Mouse (Mus musculus) hindbrain, embryonic 10.5 days (tissue): ENCODE results near the gene Focad. TPM values are rescaled to one million over a fixed set of nuclear protein-coding genes. Genes with fewer than 3 reads are reported as not detected.

Source experiments
- DNase-seq: peaks from one replicate; pipeline ENCODE4 v3.0.0-alpha.2; 2017; ENCODE audit warnings: low spot score
- H3K27ac ChIP-seq: fragments of 300-500 bp; sonication (generic); 2 replicates; pipeline ENCODE4 v1.5.1; 2016; ENCODE audit warnings: mild to moderate bottlenecking, moderate library complexity
- H3K27me3 ChIP-seq: fragments of 300-500 bp; sonication (generic); 2 replicates; pipeline ENCODE4 v1.6.1; 2016; ENCODE audit warnings: mild to moderate bottlenecking; ENCODE audit not compliant: poor library complexity, insufficient read depth, severe bottlenecking
- H3K36me3 ChIP-seq: fragments of 300-500 bp; sonication (generic); 2 replicates; pipeline ENCODE4 v1.6.1; 2016; ENCODE audit warnings: mild to moderate bottlenecking, moderate library complexity
- H3K4me1 ChIP-seq: fragments of 300-500 bp; sonication (generic); replicated peaks from 2 replicates; pipeline ENCODE4 v1.6.1; 2016; ENCODE audit warnings: mild to moderate bottlenecking
- H3K4me3 ChIP-seq: fragments of 300-500 bp; sonication (generic); 2 replicates; pipeline ENCODE4 v1.5.1; 2016; ENCODE audit warnings: mild to moderate bottlenecking, moderate library complexity
- H3K9me3 ChIP-seq: fragments of 300-500 bp; sonication (generic); 2 replicates; pipeline ENCODE4 v1.6.1; 2016; ENCODE audit warnings: mild to moderate bottlenecking, moderate library complexity
- WGBS: fragments of 180-500 bp; shearing (Covaris S2); methylation state at CpG from one replicate; pipeline ENCODE4 v1.1.7; 2016; 5-methylcytosine and 5-hydroxymethylcytosine counted together
- polyA plus RNA-seq: library from polyadenylated mRNA; unstranded; fragments of >200 nt; fragmentation: Nextera tagmentation; extraction: Ambion mirVana; gene quantifications from 2 replicates; pipeline ENCODE4 v1.2.1, GENCODE M21; 2016

Gene Focad
- polyA plus RNA-seq, 1 experiment from 2014 or later, result 15.1 TPM

DNA sequence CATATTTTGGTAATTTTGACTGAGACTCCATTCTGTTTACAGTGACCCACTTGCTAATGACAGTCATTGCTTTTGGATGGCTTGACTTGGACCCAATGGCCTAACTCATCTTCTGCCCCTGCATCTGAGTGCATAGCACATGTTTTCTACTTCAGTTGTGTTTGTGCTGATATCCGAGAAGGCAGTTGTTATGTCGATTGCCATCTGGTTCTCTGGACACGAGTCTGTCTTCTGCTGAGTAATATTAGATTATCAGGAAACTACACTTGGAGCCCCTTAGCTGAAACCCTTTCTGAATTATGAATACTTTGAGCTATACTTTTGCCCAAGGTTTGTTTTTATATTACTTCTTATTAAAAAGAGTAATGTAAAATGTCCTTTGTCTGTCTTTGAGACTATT, 22.9 kb downstream of the Focad start:
- H3K27ac ChIP-seq, result no peak overlapping the region
- 77% methylated on average over 3 of the region's 3 CpGs for WGBS
- no peaks in the 10 kb centered on the region for H3K27me3 ChIP-seq
- no peaks in the 10 kb centered on the region for H3K9me3 ChIP-seq
- H3K4me1 ChIP-seq, result no peaks in the 10 kb centered on the region
- H3K36me3 ChIP-seq, result no peaks in the 10 kb centered on the region
- no peak overlapping the region for H3K4me3 ChIP-seq
- no peak for DNase-seq

DNA sequence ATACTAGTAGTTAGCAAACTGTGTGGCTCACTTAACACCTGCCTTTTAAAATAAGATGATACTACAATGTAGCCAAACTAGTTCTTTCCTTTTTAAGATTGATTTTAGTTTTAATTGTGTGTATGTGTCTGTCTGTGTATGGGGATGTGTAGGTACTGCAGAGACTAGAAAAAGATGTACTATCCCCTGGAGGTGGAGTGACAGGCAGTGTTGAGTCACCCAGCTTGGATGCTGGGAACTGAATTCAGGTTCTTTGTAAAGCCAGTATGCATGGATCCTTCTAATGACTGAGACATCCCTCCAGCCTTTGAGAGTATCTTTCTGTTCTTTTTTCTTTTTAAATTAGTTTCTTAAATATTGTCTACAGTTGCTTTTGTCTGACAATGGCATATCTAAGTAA, 23.5 kb downstream of the Focad start:
- no peaks in the 10 kb centered on the region for H3K36me3 ChIP-seq
- no peak for DNase-seq
- H3K9me3 ChIP-seq, result no peaks in the 10 kb centered on the region

DNA sequence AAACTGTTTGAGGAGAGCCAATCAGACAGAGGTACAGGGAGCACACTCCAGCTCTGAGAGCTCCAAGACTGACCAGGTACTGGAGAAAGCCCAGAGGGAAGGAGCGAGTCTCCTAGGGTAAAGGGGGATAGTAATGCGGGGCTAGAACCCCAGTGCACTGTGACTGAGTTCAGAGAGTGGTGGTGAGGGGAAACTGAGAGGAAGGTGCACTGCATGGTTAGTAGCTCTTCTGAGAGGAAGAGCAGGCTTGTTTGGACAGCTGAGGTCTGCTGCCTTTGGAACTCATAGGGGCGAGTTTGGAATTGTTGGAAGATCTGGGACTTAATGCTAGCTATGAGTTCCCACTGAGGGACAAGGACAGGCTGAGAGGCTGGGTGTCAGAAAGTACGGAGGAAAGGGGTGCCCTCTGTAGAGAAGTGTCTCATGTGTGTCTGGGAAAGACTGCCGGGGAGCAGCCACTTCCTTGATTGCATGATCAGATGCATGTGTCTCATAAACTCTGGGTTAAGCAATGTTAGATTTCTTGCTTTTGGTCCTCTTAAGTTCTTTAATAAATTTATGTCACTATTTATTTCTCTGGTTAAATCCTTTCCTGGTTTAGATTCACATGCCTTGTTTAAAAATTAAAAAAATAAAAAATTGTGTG, 24.4 kb downstream of the Focad start:
- H3K4me1 ChIP-seq, result no peaks in the 10 kb centered on the region
- DNase-seq, result no peak
- no peaks in the 10 kb centered on the region for H3K9me3 ChIP-seq
- no peaks in the 10 kb centered on the region for H3K36me3 ChIP-seq
- no peak overlapping the region for H3K4me3 ChIP-seq
- H3K27ac ChIP-seq, result no peak overlapping the region
- WGBS, result 80% methylated on average over 5 of the region's 5 CpGs
- no peaks in the 10 kb centered on the region for H3K27me3 ChIP-seq

More for the DNA sequence above, 23.5 kb downstream of the Focad start:
- Histone ChIP-seq H3K27me3 (no peaks in the 10 kb centered on the region), H3K4me3 (no peak overlapping the region), H3K4me1 (no peaks in the 10 kb centered on the region), H3K27ac (no peak overlapping the region)

DNA sequence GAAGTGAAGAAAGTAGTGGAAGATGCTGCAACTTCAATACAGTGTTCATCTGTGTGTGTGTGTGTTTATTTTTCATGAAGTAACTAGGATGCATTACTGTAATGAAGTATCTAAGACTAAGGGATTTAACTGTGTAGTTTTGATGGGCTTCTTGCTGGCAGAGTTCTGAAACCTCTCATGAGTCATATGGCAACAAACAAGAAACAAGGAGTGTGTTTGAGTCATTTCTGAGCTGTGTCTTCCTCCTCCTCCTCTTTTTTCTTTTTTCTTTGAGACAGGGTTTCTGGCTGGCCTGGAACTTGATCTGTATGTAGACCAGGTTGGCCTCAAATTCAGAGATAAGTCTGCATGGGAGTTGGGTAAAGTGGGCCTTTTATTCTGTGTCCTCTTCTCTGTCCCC, 25.7 kb downstream of the Focad start:
- no peaks in the 10 kb centered on the region for H3K36me3 ChIP-seq
- no peak overlapping the region for H3K4me3 ChIP-seq
- H3K4me1 ChIP-seq, result no peaks in the 10 kb centered on the region
- H3K27me3 ChIP-seq, result no peaks in the 10 kb centered on the region
- no peak for DNase-seq
- H3K27ac ChIP-seq, result no peak overlapping the region
- no peaks in the 10 kb centered on the region for H3K9me3 ChIP-seq

DNA sequence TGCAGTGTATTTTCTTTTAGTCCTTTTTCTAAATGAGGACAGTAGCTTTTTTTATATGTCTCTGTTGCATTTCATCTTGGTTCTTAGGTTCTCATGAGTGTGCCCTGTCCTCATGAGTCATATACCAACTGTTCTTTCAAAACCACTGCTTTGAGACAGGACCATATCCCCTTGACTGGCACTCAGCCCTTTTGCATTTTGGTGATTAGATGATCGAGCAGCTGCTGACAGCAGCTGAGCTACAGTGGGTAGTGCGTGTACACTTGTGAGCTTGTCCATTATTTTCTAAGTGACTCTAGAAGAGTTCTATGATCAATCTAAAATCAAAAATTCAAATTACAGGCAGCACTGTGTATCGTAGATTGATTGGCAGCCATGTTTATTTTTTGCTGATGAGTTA, 28.0 kb downstream of the Focad start:
- Histone ChIP-seq H3K4me3 (no peak overlapping the region), H3K4me1 (no peaks in the 10 kb centered on the region), H3K9me3 (no peaks in the 10 kb centered on the region), H3K27me3 (no peaks in the 10 kb centered on the region), H3K27ac (no peak overlapping the region), H3K36me3 (no peaks in the 10 kb centered on the region)
- no peak for DNase-seq
- 95% methylated on average over 3 of the region's 3 CpGs for WGBS

DNA sequence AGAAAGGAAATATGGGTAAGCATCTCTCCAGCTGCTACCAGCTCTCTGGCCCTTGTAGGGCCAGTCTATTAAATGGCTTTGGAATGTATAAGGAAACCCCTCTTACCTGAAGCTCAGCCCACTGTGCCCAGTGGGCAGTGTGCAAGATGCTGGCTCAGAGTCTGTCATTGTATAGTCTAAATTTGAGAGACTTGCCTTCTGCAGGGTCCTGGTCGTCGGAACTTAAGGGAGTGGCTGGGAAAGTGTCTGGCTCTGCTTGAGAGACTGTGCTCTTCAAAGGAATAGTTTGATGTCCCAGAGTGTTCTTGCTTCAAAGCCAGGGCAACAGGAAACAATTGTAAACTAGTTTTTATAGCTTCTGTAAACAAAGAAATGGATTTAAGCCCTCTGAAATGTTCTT, 41.5 kb downstream of the Focad start:
- H3K27ac ChIP-seq, result peak overlapping the region; percentile 64
- no peak overlapping the region for H3K4me3 ChIP-seq
- H3K9me3 ChIP-seq, result no peaks in the 10 kb centered on the region
- WGBS, result 38% methylated on average over 2 of the region's 2 CpGs
- no peaks in the 10 kb centered on the region for H3K36me3 ChIP-seq
- peaks cover 12% of the 10 kb centered on the region; the same call in 1 of the 2 replicates for H3K4me1 ChIP-seq
- H3K27me3 ChIP-seq, result no peaks in the 10 kb centered on the region
- no peak for DNase-seq

DNA sequence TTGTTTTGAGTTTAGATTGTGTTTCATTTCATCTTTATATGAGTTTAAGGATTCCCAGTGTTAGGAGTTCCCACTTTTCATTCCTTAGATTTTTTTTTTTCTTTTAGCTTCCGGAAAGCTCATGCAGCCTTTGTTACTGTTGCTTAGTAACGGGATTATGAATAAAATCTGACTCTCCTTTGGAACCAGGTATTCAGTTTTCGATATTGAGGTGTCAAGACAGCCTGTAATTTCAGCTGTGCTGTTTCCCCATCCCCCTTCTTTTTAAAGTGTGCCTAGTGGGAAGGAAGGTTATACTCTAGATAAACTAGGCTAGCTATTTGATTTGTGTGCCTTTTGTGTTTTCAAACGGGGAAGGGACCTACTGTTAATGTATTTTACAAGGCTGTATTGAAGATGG, 42.1 kb downstream of the Focad start:
- Histone ChIP-seq H3K4me3 (no peak overlapping the region), H3K4me1 (peaks cover 12% of the 10 kb centered on the region; the same call in 1 of the 2 replicates), H3K9me3 (no peaks in the 10 kb centered on the region), H3K36me3 (no peaks in the 10 kb centered on the region), H3K27me3 (no peaks in the 10 kb centered on the region), H3K27ac (no peak overlapping the region)
- WGBS, result 66% methylated on average over 4 of the region's 4 CpGs
- DNase-seq, result no peak

DNA sequence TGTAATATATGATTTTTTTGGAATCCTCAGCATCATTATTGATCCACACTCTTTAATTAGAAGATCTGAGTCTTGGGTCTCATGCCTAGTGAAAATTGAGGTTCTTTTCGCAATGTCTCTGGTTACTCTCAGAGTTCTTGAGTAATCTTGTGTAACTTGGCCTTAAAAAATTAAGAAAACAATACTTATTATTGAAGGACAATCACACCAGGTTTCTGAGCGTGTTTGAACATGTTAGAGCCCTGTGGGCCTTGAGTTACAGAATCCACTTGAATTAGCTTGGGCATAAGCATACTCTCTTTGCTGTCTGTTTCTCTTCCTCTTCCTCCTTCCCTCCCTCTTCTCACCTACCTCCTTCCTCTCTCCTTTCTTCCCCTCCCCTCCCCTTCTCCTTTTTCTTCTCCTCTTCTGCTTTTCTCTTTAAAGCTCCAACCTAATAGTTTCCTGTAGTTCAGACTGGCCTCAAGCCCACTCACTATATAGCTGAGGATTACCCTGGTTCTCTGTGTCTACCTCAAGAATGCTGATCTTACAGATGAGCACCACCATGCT, 44.0 kb downstream of the Focad start:
- no peak for DNase-seq
- Histone ChIP-seq H3K4me3 (no peak overlapping the region), H3K36me3 (no peaks in the 10 kb centered on the region), H3K4me1 (peaks cover 12% of the 10 kb centered on the region; the same call in 1 of the 2 replicates), H3K27ac (no peak overlapping the region), H3K27me3 (no peaks in the 10 kb centered on the region), H3K9me3 (no peaks in the 10 kb centered on the region)
- 93% methylated on average over 2 of the region's 2 CpGs for WGBS

DNA sequence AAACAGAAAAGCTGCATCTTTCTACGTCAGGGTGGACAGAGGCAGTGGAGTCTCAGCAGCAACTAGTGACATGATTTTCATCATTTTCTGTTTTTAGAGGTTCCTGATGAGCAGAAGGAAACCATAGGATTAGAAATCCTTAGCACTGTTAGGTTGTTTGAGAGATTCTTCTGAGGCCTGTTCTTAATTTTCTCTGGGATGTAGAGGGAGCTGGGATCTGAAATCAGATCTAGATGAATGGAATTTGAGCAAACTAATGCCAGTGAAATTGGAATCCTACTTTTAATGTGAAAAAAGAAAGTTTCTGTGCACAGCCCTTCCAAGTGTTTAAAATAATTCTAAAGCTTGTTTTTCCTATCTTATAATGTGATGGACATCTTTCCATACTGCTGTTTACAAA, 55.0 kb downstream of the Focad start:
- WGBS, result 74% methylated on average over 1 of the region's 1 CpGs
- DNase-seq, result no peak
- no peak overlapping the region for H3K27ac ChIP-seq

DNA sequence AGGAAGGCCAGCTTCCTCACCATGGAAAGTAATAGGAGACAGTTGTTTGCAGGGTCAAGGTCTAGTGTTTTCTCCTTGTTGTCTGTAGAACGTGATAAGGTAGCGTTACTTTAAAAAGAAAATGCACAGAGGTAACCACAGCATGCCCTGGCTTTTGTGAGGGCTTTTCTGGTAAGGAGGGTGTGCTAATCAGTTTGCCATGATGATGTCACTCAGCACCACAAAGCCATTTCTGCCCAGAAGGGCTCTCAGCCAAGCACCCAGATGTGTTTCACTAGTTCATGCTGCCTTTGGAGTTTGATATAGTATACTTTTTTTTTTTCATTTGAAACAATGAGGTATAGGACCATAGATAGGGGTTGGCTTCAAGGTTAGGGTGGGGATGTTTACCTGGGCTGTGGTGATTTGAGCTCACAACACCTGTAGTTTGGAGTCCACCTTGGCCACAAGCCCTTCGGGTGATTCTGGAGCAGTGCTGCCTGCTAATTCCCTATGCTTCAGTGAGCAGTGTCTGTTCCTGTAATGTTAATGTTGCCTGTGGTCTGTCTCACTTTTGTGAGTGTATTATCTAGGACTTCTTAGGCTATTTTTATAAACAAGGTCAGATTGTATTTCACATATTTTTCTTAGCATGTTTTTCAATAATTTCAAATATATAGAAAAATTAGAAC, 61.2 kb downstream of the Focad start:
- DNase-seq, result no peak
- no peaks in the 10 kb centered on the region for H3K36me3 ChIP-seq
- 83% methylated on average over 3 of the region's 3 CpGs for WGBS
- H3K27ac ChIP-seq, result no peak overlapping the region
- H3K4me1 ChIP-seq, result no peaks in the 10 kb centered on the region
- H3K4me3 ChIP-seq, result no peak overlapping the region
- no peaks in the 10 kb centered on the region for H3K9me3 ChIP-seq
- H3K27me3 ChIP-seq, result no peaks in the 10 kb centered on the region

More for the DNA sequence above, 55.0 kb downstream of the Focad start:
- H3K4me3 ChIP-seq, result no peak overlapping the region
- H3K9me3 ChIP-seq, result no peaks in the 10 kb centered on the region
- H3K36me3 ChIP-seq, result no peaks in the 10 kb centered on the region
- no peaks in the 10 kb centered on the region for H3K4me1 ChIP-seq
- H3K27me3 ChIP-seq, result no peaks in the 10 kb centered on the region

DNA sequence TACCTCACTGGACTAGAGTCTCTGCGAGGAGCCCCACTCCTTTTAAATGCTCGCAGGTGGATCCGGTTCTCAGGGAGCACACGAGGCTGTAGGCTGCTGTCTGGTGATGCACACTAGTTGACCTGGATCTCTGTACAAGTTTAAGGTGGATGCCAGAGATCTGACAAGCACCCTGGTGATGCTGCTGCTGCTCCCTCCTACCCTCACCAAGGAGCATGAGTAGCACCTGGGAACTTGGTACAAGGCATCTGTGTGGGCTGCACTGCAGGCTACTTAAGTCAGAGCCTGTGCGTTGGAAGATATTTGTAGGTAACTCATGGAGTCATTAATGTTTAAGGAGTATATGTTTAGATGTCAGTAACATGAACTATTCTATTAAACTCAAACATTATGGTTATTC, 62.5 kb downstream of the Focad start:
- Histone ChIP-seq H3K4me3 (no peak overlapping the region), H3K27ac (no peak overlapping the region), H3K27me3 (no peaks in the 10 kb centered on the region), H3K9me3 (no peaks in the 10 kb centered on the region), H3K36me3 (no peaks in the 10 kb centered on the region), H3K4me1 (no peaks in the 10 kb centered on the region)
- DNase-seq, result no peak
- WGBS, result 93% methylated on average over 5 of the region's 5 CpGs

DNA sequence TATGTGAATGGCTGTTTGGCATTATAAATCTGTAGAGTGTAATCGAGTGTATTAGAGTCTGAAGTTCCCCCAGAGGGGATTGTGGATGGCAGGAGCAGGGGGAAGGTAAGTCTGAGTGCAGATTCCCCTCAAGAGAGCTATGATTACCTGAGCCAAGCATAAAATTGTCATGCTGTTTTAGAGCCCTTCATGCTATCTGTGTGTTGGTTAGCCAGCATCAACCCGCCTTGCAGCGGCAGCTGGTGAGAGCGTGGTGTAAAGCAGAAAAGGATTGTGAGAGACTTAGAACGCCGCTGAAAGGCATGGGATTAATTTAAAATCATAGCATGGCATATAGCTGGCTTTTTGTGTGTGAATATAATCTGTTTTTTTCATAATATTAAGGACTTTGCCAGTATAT, 63.2 kb downstream of the Focad start:
- H3K4me3 ChIP-seq, result no peak overlapping the region
- H3K27me3 ChIP-seq, result no peaks in the 10 kb centered on the region
- no peak for DNase-seq
- WGBS, result 93% methylated on average over 6 of the region's 6 CpGs
- 0 out of 2 replicates have a peak, but pooled peaks cover 2% of the 10 kb centered on the region for H3K4me1 ChIP-seq
- no peak overlapping the region for H3K27ac ChIP-seq
- H3K36me3 ChIP-seq, result no peaks in the 10 kb centered on the region
- no peaks in the 10 kb centered on the region for H3K9me3 ChIP-seq

DNA sequence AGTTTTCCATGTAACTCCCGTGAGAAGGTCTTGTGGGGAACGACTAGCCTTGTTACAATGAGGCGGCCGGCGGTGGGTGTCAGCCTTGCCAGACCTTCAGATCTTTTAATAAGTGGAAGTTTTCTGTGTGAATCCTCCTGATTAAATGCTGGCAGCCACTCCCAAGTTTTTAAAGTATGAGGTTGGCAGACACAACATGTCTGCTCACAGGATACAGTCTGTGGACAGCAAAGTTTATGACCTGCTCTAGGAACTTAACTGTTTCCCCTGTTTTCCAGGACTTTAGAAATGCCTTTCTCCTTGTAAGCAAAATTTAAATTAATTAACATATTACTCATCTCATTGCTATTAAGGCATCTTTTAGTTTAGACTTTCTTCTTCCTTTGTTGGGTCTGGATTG, 64.8 kb downstream of the Focad start:
- DNase-seq, result no peak
- WGBS, result 88% methylated on average over 5 of the region's 5 CpGs
- no peak overlapping the region for H3K27ac ChIP-seq
- no peaks in the 10 kb centered on the region for H3K27me3 ChIP-seq
- no peaks in the 10 kb centered on the region for H3K36me3 ChIP-seq
- peaks cover 15% of the 10 kb centered on the region for H3K4me1 ChIP-seq
- no peaks in the 10 kb centered on the region for H3K9me3 ChIP-seq
- no peak overlapping the region for H3K4me3 ChIP-seq
